Mouse (Mus musculus) right cerebral cortex, postnatal 4 days (tissue): ENCODE results near the gene Smarcal1.

Experiments used
- DNase-seq: peaks from one replicate; pipeline ENCODE4 v3.0.0-alpha.2; 2022

Gene Smarcal1

GRCm38 (mm10) chr1:72582947-72583731, at the start of gene Smarcal1:
Smarcal1 (plus strand) TSS chr1:72583251.
- DNase-seq, result peak; percentile 81

- no peak for DNase-seq
Measured at GRCm38 (mm10) chr1:72533439-72533838, 49.6 kb upstream of the Smarcal1 start.

- DNase-seq, result peak; percentile 60
Measured at GRCm38 (mm10) chr1:72535725-72536571, 47.1 kb upstream of the Smarcal1 start.

- DNase-seq, result peak; percentile 79
Measured at GRCm38 (mm10) chr1:72536611-72537351, 46.3 kb upstream of the Smarcal1 start, which contains the start of gene March4. March4 (minus strand) TSS chr1:72536930.

GRCm38 (mm10) chr1:72538266-72538665, 44.8 kb upstream of the Smarcal1 start:
- DNase-seq, result no peak

- no peak for DNase-seq
Measured at GRCm38 (mm10) chr1:72550317-72550716, 32.7 kb upstream of the Smarcal1 start.

GRCm38 (mm10) chr1:72556471-72556870, 26.6 kb upstream of the Smarcal1 start:
- no peak for DNase-seq

GRCm38 (mm10) chr1:72558625-72559024, 24.4 kb upstream of the Smarcal1 start:
- DNase-seq, result no peak

GRCm38 (mm10) chr1:72564334-72564962, 18.6 kb upstream of the Smarcal1 start:
- no peak for DNase-seq

- DNase-seq, result no peak
Measured at GRCm38 (mm10) chr1:72567056-72567455, 16.0 kb upstream of the Smarcal1 start.

- no peak for DNase-seq
Measured at GRCm38 (mm10) chr1:72568725-72569124, 14.3 kb upstream of the Smarcal1 start.

GRCm38 (mm10) chr1:72574047-72574446, 9.0 kb upstream of the Smarcal1 start:
- DNase-seq, result no peak

- no peak for DNase-seq
Measured at GRCm38 (mm10) chr1:72574608-72575007, 8.4 kb upstream of the Smarcal1 start.

- DNase-seq, result no peak
Measured at GRCm38 (mm10) chr1:72575121-72575520, 7.9 kb upstream of the Smarcal1 start.

- no peak for DNase-seq
Measured at GRCm38 (mm10) chr1:72577481-72577922, 5.5 kb upstream of the Smarcal1 start.

- no peak for DNase-seq
Measured at GRCm38 (mm10) chr1:72578351-72578750, 4.7 kb upstream of the Smarcal1 start.

GRCm38 (mm10) chr1:72578806-72579205, 4.2 kb upstream of the Smarcal1 start:
- DNase-seq, result no peak

- DNase-seq, result no peak
Measured at GRCm38 (mm10) chr1:72583906-72584305, 855 bp downstream of the Smarcal1 start.

- DNase-seq, result no peak
Measured at GRCm38 (mm10) chr1:72585971-72586875, 3.2 kb downstream of the Smarcal1 start.

- no peak for DNase-seq
Measured at GRCm38 (mm10) chr1:72587532-72587931, 4.5 kb downstream of the Smarcal1 start.

GRCm38 (mm10) chr1:72588763-72589162, 5.7 kb downstream of the Smarcal1 start:
- no peak for DNase-seq
